Mouse (Mus musculus): ENCODE data around the gene Plekhm3.

GRCm38 (mm10) chr1:64867684-64868083 is 88.9 kb downstream of the Plekhm3 start:
- no peak for TF ChIP-seq CTCF (IDR thresholded peaks at IDR 0.05; ENCODE audit: low read depth)
- no peak for TF ChIP-seq EP300 (optimal IDR thresholded peaks at IDR 0.05)
